Mouse (Mus musculus) intestine, embryonic 14.5 days (tissue): ENCODE data around the gene Unc79. TPM values are rescaled to one million over a fixed set of nuclear protein-coding genes. Genes with fewer than 3 reads are reported as not detected.

Source experiments
- ATAC-seq: fragments of 200-750 bp; cut with Nextera tagmentation; replicated peaks from 2 replicates; pipeline ENCODE4 v1.8.0; 2017; ENCODE audit warnings: low read depth, moderate number of reproducible peaks, moderate TSS enrichment, moderate library complexity; ENCODE audit not compliant: low FRiP score, low TSS enrichment
- DNase-seq: peaks from one replicate; pipeline ENCODE4 v3.0.0-alpha.2; 2018; ENCODE audit warnings: low spot score
- H3K27ac ChIP-seq: fragments of 300-500 bp; sonication (generic); 2 replicates; pipeline ENCODE4 v1.5.1; 2014; ENCODE audit warnings: low read depth, mild to moderate bottlenecking, control low read depth
- H3K27me3 ChIP-seq: fragments of 300-500 bp; sonication (generic); replicated peaks from 2 replicates; pipeline ENCODE4 v1.6.1; 2014; ENCODE audit warnings: low read length, control low read depth; ENCODE audit not compliant: control insufficient read depth, insufficient read depth
- H3K36me3 ChIP-seq: fragments of 300-500 bp; sonication (generic); 2 replicates; pipeline ENCODE4 v1.6.1; 2014; ENCODE audit warnings: low read length, control low read depth; ENCODE audit not compliant: control insufficient read depth, insufficient read depth
- H3K4me1 ChIP-seq: fragments of 300-500 bp; sonication (generic); replicated peaks from 2 replicates; pipeline ENCODE4 v1.6.1; 2014; ENCODE audit warnings: low read length, control low read depth, mixed read lengths; ENCODE audit not compliant: control insufficient read depth, insufficient read depth
- H3K4me2 ChIP-seq: fragments of 300-500 bp; sonication (generic); 2 replicates; pipeline ENCODE4 v1.6.1; 2014; ENCODE audit warnings: low read length
- H3K4me3 ChIP-seq: fragments of 300-500 bp; sonication (generic); 2 replicates; pipeline ENCODE4 v1.5.1; 2014; ENCODE audit warnings: low read depth, low read length, control low read depth, mixed read lengths
- H3K9ac ChIP-seq: fragments of 300-500 bp; sonication (generic); 2 replicates; pipeline ENCODE4 v1.6.1; 2014; ENCODE audit warnings: mild to moderate bottlenecking, low read length
- H3K9me3 ChIP-seq: fragments of 300-500 bp; sonication (generic); 2 replicates; pipeline ENCODE4 v1.6.1; 2016; ENCODE audit warnings: low read length, control low read depth; ENCODE audit not compliant: control insufficient read depth
- WGBS: fragments of 180-500 bp; shearing (Covaris S2); extraction: QIAGEN DNeasy Blood & Tissue Kit; methylation state at CpG from one replicate; pipeline ENCODE4 v1.1.7; 2014; 5-methylcytosine and 5-hydroxymethylcytosine counted together
- polyA plus RNA-seq: library from polyadenylated mRNA; unstranded; fragments of >200 nt; fragmentation: Nextera tagmentation; extraction: Ambion mirVana; gene quantifications from 2 replicates; pipeline ENCODE4 v1.2.1, GENCODE M21; 2014

Gene Unc79
- polyA plus RNA-seq, 1 experiment from 2014 or later, result 0.81 TPM

DNA sequence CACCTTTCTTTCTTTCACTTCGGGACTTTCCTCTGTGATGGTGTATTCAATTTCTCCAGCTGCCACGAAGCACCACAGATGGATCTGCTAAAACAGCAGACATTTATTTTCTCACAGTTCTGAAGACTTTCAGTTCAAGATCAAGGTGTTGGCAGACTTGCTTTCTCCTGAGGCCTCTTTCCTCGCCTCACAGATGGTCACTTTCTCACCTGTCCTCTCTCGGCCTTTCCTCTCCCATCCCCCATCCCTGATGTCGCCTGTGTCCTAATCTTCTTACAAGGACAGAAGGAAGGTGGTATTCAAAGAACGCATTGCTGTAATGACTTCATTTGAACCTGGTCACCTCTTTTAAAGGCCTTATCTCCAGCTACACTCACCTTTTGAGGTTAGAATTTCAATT, 39.1 kb downstream of the Unc79 start:
- H3K4me1 ChIP-seq, result no peaks in the 10 kb centered on the region
- WGBS, result 79% methylated on average over 6 of the region's 6 CpGs
- H3K4me3 ChIP-seq, result no peak overlapping the region
- no peak overlapping the region for H3K27ac ChIP-seq
- no peak for DNase-seq
- H3K9me3 ChIP-seq, result no peaks in the 10 kb centered on the region
- no peaks in the 10 kb centered on the region for H3K36me3 ChIP-seq
- H3K27me3 ChIP-seq, result no peaks in the 10 kb centered on the region
- no peak overlapping the region for H3K9ac ChIP-seq
- no peak for ATAC-seq
- H3K4me2 ChIP-seq, result no peak overlapping the region

DNA sequence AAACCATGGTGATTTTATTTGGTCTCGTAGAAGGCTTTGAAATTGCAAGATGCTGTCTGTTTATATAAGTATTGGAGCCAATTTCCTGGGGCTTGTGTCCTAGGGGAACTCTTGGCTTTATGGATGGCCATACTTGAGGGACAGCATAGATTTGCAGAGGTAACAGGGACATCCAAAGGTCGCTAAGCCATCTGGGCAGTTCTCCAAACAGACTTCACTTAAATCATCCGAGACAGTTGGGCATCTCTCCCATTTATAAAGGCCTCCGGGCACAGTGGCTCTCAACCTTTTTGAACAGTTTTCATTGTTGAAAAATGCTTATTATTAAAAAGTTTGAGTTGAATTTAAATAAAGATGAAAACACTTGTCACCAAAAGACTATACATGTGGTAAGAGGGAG, 59.8 kb downstream of the Unc79 start:
- H3K4me2 ChIP-seq, result no peak overlapping the region
- no peak overlapping the region for H3K9ac ChIP-seq
- 47% methylated on average over 4 of the region's 4 CpGs for WGBS
- DNase-seq (no peak), ATAC-seq (no peak)
- H3K27ac ChIP-seq, result no peak overlapping the region
- H3K4me3 ChIP-seq, result no peak overlapping the region
- no peaks in the 10 kb centered on the region for H3K27me3 ChIP-seq
- no peaks in the 10 kb centered on the region for H3K9me3 ChIP-seq
- no peaks in the 10 kb centered on the region for H3K36me3 ChIP-seq
- no peaks in the 10 kb centered on the region for H3K4me1 ChIP-seq

GRCm38 (mm10) chr12:103018161-103018560, 69.5 kb downstream of the Unc79 start:
- H3K27me3 ChIP-seq, result no peaks in the 10 kb centered on the region
- no peaks in the 10 kb centered on the region for H3K9me3 ChIP-seq
- H3K4me1 ChIP-seq, result no peaks in the 10 kb centered on the region
- H3K27ac ChIP-seq, result no peak overlapping the region
- H3K4me2 ChIP-seq, result no peak overlapping the region
- H3K36me3 ChIP-seq, result no peaks in the 10 kb centered on the region
- ATAC-seq (no peak), DNase-seq (no peak)
- no peak overlapping the region for H3K4me3 ChIP-seq
- no peak overlapping the region for H3K9ac ChIP-seq
- 92% methylated on average over 12 of the region's 12 CpGs for WGBS

GRCm38 (mm10) chr12:103036692-103037091, 88.0 kb downstream of the Unc79 start:
- H3K27me3 ChIP-seq, result no peaks in the 10 kb centered on the region
- no peaks in the 10 kb centered on the region for H3K36me3 ChIP-seq
- 85% methylated on average over 5 of the region's 5 CpGs for WGBS
- no peak for DNase-seq
- no peak overlapping the region for H3K4me2 ChIP-seq
- H3K9ac ChIP-seq, result no peak overlapping the region
- no peak overlapping the region for H3K4me3 ChIP-seq
- no peak for ATAC-seq
- no peak overlapping the region for H3K27ac ChIP-seq
- H3K9me3 ChIP-seq, result no peaks in the 10 kb centered on the region
- H3K4me1 ChIP-seq, result no peaks in the 10 kb centered on the region

GRCm38 (mm10) chr12:103039332-103039731, 90.7 kb downstream of the Unc79 start:
- H3K36me3 ChIP-seq, result no peaks in the 10 kb centered on the region
- no peak for DNase-seq
- no peak overlapping the region for H3K4me2 ChIP-seq
- WGBS, result 69% methylated on average over 10 of the region's 10 CpGs
- no peaks in the 10 kb centered on the region for H3K4me1 ChIP-seq
- H3K4me3 ChIP-seq, result no peak overlapping the region
- 0 out of 2 replicates have a peak, but pooled peaks cover 3% of the 10 kb centered on the region for H3K9me3 ChIP-seq
- H3K9ac ChIP-seq, result no peak overlapping the region
- no peak overlapping the region for H3K27ac ChIP-seq
- no peaks in the 10 kb centered on the region for H3K27me3 ChIP-seq
- ATAC-seq, result no peak

- no peak for DNase-seq
- Histone ChIP-seq H3K9me3 (0 out of 2 replicates have a peak, but pooled peaks cover 3% of the 10 kb centered on the region), H3K27ac (no peak overlapping the region), H3K36me3 (no peaks in the 10 kb centered on the region), H3K4me3 (no peak overlapping the region), H3K4me1 (no peaks in the 10 kb centered on the region), H3K9ac (no peak overlapping the region), H3K27me3 (no peaks in the 10 kb centered on the region), H3K4me2 (no peak overlapping the region)
- no peak for ATAC-seq
- 71% methylated on average over 2 of the region's 2 CpGs for WGBS
These were observed 91.5 kb downstream of the Unc79 start for GRCm38 (mm10) chr12:103040136-103040535.

- H3K4me3 ChIP-seq, result no peak overlapping the region
- H3K27ac ChIP-seq, result no peak overlapping the region
- DNase-seq, result no peak
- no peak overlapping the region for H3K9ac ChIP-seq
- no peak for ATAC-seq
- H3K27me3 ChIP-seq, result no peaks in the 10 kb centered on the region
- no peak overlapping the region for H3K4me2 ChIP-seq
- no peaks in the 10 kb centered on the region for H3K36me3 ChIP-seq
- WGBS, result 89% methylated on average over 3 of the region's 3 CpGs
- 0 out of 2 replicates have a peak, but pooled peaks cover 3% of the 10 kb centered on the region for H3K9me3 ChIP-seq
- H3K4me1 ChIP-seq, result no peaks in the 10 kb centered on the region
These were observed 92.7 kb downstream of the Unc79 start for GRCm38 (mm10) chr12:103041401-103041800.

DNA sequence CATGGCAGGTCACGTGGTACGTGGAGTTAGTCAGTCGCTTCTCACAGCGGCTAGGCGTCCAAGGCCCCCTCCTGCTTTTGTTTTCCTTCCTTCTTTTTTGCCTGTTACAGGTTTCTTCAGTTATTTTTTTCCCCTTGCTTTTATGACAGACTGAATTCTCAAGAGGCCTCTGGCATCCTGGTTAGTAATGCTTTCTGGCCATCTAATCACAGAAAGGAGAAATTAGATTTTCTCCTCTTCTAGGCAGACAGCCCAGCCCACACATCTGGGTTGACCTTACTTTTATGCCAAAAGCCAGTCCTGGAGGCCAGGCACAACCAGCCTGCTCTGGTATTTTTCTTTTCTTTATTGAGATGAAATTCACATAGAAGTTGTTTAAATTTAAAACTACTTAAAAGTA, 94.1 kb downstream of the Unc79 start:
- 90% methylated on average over 5 of the region's 5 CpGs for WGBS
- Histone ChIP-seq H3K36me3 (no peaks in the 10 kb centered on the region), H3K9ac (no peak overlapping the region), H3K27ac (no peak overlapping the region), H3K9me3 (0 out of 2 replicates have a peak, but pooled peaks cover 3% of the 10 kb centered on the region), H3K27me3 (no peaks in the 10 kb centered on the region), H3K4me1 (no peaks in the 10 kb centered on the region), H3K4me2 (no peak overlapping the region), H3K4me3 (no peak overlapping the region)
- DNase-seq, result no peak
- no peak for ATAC-seq

- DNase-seq (no peak), ATAC-seq (no peak)
- H3K27ac ChIP-seq, result no peak overlapping the region
- H3K9ac ChIP-seq, result no peak overlapping the region
- H3K36me3 ChIP-seq, result no peaks in the 10 kb centered on the region
- no peaks in the 10 kb centered on the region for H3K27me3 ChIP-seq
- H3K9me3 ChIP-seq, result 0 out of 2 replicates have a peak, but pooled peaks cover 3% of the 10 kb centered on the region
- H3K4me3 ChIP-seq, result no peak overlapping the region
- WGBS, result 70% methylated on average over 4 of the region's 4 CpGs
- H3K4me1 ChIP-seq, result no peaks in the 10 kb centered on the region
- no peak overlapping the region for H3K4me2 ChIP-seq
These were observed 95.8 kb downstream of the Unc79 start for GRCm38 (mm10) chr12:103044422-103044821.
